Mouse (Mus musculus): Measurements from ENCODE around the gene Arrdc3.

Gene Arrdc3

DNA sequence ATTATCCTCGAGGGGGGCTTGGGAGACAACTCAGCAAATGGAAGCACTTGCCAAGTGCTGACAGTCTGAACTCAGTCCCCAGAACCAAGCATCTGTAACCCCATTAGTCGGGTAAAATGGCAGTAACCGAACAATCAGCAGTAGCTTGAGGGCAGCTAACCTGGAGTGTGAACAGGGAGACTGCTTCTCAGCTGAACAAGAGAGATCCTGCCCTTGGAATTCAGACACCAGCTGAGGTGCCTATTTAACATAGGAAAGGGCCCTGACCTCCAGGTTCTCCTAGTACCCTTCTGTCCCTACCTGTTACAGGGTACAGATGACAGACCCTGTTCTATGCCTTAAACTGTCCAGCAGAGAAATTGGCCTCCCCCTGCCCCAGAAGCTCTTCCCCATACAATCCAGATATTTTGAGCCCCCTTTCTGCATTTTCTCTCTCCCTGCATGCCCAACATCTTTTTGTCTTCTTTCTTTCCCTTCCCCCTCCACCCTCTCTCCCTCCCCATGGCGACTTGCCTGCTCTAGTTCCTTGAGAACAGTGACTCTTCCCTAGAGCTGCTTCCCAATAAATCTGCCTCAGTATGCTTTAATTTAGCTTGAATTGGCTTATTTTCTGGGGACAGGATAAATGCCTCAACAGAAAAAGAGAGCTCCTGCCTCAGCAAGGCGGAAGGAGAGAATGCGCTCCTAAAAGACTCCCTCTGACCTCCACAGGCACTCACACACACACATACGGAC is 38.6 kb downstream of the Arrdc3 start:
- no peak for DNase-seq

DNA sequence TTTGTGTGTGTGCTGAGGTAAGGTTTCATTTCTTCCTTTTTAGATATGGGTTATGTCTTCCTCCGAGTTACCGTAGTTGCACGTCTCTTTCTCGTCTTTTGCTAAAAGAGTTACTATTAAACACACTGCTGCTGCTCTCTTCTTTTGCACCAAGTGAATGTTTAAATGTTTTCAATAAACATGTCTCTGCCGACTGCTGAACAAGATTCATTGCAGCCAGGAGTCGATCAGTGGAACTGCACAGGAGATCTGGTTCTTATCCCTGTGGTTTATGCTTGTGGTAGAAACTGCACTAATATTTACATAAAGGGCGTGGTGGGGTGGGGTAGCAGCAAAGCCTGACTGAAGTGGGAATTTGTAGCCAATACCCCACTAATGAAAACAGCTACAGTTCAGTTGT is 45.0 kb downstream of the Arrdc3 start:
- DNase-seq: peak; percentile 14

- DNase-seq: no peak
Observed at GRCm38 (mm10) chr13:80930030-80930429, 46.8 kb downstream of the Arrdc3 start.

DNA sequence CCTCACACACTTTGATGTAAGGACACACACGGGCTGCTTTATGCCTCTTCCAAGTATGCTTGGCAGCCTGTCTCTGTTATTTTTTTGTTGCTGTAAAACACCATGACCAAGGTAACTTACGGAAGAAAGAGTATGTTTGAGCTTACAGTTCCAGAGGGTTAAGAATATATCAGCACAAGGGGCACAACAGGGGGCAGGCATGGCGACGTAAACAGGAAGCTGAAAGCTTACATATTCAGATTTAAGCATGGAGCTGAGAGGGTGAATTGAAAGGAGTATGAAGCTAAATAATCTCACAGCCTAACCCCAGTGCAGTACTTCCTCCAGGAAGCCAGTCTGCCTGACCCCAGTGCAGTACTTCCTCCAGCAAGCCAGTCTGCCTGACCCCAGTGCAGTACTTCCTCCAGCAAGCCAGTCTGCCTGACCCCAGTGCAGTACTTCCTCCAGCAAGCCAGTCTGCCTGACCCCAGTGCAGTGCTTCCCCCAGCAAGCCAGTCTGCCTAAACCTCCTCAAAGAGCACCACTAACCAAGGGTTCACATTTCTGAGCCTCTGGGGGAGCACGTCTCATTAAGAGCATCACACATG is 49.7 kb downstream of the Arrdc3 start:
- DNase-seq: peak; percentile 4

- no peak for DNase-seq
Observed at GRCm38 (mm10) chr13:80936426-80936825, 53.2 kb downstream of the Arrdc3 start.

DNA sequence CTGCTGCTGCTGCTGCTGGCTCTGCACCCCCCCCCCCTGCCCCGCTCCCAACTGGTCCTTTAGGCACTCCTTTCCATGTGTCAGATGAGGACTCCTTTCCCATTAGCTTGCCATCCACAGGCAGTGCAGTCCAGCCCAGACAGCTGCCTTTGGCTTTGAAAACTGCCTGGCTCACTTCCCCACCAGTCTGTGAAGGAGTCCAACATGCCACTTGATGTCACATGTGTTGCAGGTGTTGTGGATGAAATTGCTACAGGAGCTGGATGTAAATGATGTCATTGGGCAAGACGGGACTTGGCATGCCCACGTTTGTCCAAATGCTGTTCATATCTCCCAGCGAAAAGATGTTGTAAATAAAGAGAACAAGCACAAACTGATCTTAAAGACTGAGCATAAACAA is 56.0 kb downstream of the Arrdc3 start:
- peak; percentile 66 for DNase-seq

GRCm38 (mm10) chr13:80939866-80940265 is 56.7 kb downstream of the Arrdc3 start:
- DNase-seq: no peak

DNA sequence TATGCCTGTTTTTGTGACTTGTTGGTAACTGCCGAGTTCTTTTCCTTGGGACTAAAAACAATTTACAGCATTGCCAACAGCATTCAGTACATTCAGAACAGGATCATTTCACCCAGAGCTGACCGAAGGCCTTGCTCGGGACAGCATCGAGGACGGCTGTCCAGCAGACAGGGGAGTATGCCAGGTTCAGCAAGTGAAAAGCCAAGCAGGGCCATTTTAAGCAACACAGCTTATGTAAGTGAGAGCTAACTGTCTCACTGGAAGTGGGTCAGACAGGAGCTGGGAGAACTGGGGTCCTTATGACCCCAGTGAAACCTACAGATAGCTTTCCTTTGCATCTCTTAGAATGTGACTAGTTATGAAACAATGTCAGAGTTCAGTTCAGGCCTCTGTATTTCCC is 57.2 kb downstream of the Arrdc3 start:
- peak; percentile 62 for DNase-seq

- peak; percentile 89 for DNase-seq
Observed at GRCm38 (mm10) chr13:80940860-80941630, 57.9 kb downstream of the Arrdc3 start.

GRCm38 (mm10) chr13:80944532-80944931 is 61.3 kb downstream of the Arrdc3 start:
- DNase-seq: no peak
